Mouse (Mus musculus) granulocyte monocyte progenitor cell, adult 5-6 weeks (primary cell): ENCODE data around the gene Gdf2. TPM values are rescaled to one million over a fixed set of nuclear protein-coding genes. Genes with fewer than 3 reads are reported as not detected.

Experiments
- ATAC-seq: replicated peaks from 2 replicates; pipeline ENCODE4 v1.8.0; 2016; ENCODE audit warnings: mild to moderate bottlenecking, moderate TSS enrichment, inconsistent platforms; ENCODE audit not compliant: poor library complexity, severe bottlenecking
- total RNA-seq, 2 experiments: library from RNA; stranded (forward) in 1 of 2; stranded (reverse) in 1 of 2; fragments of 200-712, 200-1000 nt in 1 of 2; fragments of >200 nt in 1 of 2; fragmentation: Nextera tagmentation in 1 of 2; gene quantifications; 2 replicates each; pipeline ENCODE4 v1.2.3; 2014 to 2017

Gene Gdf2
- not detected in 2 replicates for total RNA-seq (2014; fragmentation: Nextera tagmentation)
- not detected in 2 replicates for total RNA-seq (2017)

DNA sequence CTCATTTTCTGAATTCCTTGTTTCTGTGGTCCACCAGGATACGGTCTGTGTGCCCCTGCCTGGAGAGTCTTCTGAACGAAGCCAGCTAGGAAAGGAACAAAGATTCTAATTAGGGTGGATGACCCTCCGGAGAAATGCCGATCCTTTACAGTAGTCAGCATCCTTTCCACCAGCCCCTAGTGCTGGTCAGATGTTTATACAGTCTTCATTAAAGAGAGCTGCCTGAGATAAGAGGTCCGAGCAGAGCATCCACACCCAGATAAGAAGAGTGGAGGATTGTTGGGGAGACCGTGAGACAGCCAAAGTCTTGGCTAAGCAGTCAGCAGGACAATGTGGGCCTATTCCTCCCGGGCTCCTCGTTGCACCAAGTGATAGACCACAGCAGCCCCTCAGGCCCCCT, at the start of gene Gdf2:
TSS of gene Gdf2 (plus strand) at position 301 of the 400 bp plus-strand sequence.
- no peak for ATAC-seq

DNA sequence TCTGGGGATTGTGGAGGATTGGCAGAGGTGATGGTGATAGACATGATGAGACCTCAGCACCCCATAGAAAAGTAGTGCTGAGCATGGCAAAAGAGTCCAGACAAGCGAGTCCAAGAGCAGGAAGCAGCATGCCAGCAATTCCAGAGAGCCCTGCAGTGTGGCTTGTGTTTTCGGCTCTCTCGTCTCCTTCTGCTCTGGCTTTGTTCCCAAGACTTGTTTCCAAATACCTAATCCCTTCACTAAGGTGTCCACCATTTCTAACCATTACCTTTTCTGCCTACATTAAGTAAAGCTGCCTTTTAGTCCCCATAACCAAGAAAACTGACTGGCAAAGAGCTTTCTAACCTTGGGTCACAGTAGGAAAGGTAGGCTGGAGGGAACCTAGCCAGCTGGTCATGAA, 49.3 kb upstream of the Gdf2 start:
- ATAC-seq: no peak

GRCm38 (mm10) chr14:33895777-33896176, 45.1 kb upstream of the Gdf2 start:
- ATAC-seq: no peak

DNA sequence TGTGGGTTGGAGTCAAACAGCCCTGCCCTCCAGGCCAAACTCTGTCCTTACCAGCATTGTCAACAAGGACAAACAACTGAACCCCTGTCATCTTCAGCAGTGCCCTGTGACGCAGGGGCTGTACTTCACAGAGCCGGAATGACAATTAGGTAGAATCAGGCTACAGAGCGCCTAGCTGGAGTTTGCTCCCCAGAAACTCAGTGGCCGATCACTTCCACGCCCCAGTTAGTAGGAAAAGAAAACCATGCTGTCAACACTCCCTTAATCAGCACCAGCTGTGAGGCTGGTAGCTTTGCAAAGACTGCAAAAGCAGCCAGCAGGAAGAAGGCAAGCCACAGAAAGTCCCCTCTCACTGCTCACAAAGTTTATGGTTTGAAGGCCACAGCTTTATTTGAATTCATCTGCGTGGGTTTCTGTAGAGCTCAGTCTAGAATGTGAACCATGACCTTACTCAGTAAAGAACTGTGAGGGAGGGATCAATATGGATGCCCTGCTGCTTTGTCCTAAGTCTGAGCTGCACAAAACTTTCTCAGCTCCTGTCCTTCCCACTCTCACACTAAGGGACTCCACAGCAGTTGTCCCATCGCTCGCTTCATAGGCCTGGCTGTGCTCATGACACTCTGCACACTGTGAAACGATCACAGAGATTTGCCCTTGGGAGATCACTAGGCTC, 44.1 kb upstream of the Gdf2 start:
- no peak for ATAC-seq

DNA sequence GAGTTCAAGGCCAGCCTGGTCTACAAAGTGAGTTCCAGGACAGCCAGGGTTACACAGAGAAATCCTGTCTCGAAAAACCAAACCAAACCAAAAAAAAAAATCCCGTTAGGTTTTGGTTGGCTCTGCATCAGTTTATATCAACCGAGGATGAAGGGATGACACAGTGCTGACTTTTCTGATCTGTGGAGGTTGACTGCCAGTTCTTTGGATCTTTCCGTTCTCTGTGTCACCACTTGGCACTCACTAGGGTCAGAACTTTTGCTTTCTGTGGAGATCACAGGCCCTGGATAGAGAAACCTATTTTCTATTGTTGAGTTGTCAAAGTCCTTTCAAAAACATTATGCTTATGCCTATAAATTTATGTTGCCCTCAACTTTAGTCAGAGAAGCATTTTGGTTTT, 38.1 kb upstream of the Gdf2 start:
- no peak for ATAC-seq

- no peak for ATAC-seq
These were observed 37.6 kb upstream of the Gdf2 start for GRCm38 (mm10) chr14:33903199-33903598.

DNA sequence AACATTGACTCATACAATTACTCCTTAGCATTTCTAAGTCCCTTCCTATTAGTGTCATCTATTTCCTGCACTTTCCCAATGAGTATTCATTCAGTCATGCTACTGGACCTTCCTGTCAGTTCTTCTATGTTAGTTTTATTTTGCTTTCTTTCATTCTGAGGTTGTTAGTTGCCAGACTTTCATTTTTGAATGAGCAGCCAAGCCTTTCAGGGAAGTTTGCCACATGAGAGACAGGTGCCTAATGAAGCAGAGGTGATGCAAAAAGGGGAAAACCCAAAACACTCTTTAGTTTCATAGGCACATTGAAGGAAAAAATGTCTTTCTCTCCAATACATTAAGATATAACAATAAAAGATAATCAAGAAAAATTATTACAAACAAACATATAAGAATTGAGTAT, 36.0 kb upstream of the Gdf2 start:
- no peak for ATAC-seq

DNA sequence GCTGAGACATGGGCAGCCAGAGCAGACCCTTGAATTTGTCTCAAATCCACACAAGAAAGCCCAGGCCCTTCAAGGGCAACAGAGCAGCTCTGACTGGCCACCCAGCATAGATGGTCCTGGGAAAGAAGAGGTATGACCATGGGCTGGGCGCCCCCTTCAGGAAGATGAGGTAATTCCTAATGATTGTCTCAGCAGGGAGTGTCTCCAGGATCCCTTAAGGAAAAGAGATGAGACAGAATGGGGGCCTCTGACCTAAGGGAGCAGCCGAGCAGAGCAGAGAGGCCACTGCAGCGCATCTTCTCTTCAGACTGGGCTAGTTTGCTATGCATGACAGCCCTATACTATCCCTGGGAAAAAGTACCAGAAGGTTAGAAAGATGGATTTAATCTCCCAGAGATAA, 27.1 kb upstream of the Gdf2 start:
- no peak for ATAC-seq

GRCm38 (mm10) chr14:33914206-33914605, 26.6 kb upstream of the Gdf2 start:
- ATAC-seq: no peak

DNA sequence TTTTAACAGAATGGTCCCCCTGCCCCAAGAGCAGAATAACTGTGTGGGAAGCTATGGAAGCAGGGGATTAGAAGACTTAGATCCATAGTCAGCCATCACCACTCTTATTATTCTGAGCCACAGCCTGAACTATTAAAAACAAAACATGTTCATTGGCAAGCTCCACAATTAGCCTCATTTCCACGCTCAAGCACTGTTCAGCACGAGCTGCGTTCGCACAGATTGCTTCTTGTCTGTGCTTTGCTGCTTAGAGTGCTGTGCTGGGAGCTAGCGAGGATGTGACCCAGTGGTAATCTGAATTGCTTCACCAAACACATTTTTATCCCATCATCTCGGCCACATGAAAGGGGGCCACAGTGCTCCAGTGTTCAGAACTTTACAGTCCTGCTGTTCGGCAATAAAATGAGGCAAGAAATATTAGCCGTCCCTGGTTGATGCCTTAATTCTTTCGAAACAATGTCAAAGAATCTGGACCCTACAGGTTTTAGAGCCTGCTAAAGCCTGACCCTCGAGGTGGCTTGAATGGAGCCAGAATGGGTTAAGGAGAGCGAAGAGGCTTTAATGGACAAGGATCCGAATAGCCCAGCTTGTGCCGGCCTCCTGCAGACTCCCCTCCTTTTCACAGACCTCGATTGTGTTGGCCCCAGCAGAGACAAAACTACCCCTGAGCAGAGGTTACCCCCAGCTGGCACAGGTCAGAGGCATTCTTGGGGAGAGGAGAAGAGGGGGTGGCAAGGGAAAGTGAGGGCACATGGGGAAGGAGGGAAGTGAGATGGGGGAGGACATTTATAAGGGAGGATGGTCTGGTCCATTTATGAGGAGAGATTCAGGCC, 19.9 kb upstream of the Gdf2 start:
- ATAC-seq: no peak

DNA sequence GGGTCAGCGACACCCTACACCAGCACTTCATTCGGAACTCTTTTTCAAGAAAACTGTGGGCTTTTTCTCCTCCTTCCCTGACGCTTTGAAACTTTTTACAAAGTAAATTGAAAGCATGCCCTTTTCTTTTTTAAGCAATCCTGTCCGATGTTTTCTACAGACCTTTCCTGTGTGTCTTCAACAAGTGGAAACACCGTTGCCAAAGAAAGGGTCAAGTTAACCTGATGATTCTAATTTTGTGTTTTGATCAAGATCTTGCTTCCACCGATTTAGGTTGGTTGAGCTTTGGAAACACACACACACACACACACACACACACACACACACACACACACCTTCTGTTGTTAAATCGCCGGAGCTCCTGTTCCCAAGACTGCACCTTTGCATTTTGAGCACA, 18.1 kb upstream of the Gdf2 start:
- ATAC-seq: no peak

GRCm38 (mm10) chr14:33923168-33924070, 17.4 kb upstream of the Gdf2 start, which contains the start of gene Gdf10:
Gene Gdf10, plus strand, starts transcription at chr14:33923587.
- ATAC-seq: no peak; the same call in 1 of the 2 replicates

DNA sequence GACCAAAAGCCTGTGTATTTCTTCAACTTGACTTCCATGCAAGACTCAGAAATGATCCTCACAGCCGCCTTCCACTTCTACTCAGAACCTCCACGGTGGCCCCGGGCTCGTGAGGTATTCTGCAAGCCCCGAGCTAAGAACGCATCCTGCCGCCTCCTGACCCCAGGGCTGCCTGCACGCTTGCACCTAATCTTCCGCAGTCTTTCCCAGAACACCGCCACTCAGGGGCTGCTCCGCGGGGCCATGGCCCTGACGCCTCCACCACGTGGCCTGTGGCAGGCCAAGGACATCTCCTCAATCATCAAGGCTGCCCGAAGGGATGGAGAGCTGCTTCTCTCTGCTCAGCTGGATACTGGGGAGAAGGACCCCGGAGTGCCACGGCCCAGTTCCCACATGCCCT, 9.0 kb upstream of the Gdf2 start:
- no peak for ATAC-seq

- peak; percentile 46 for ATAC-seq
These were observed 7.7 kb upstream of the Gdf2 start for GRCm38 (mm10) chr14:33932935-33933703.

DNA sequence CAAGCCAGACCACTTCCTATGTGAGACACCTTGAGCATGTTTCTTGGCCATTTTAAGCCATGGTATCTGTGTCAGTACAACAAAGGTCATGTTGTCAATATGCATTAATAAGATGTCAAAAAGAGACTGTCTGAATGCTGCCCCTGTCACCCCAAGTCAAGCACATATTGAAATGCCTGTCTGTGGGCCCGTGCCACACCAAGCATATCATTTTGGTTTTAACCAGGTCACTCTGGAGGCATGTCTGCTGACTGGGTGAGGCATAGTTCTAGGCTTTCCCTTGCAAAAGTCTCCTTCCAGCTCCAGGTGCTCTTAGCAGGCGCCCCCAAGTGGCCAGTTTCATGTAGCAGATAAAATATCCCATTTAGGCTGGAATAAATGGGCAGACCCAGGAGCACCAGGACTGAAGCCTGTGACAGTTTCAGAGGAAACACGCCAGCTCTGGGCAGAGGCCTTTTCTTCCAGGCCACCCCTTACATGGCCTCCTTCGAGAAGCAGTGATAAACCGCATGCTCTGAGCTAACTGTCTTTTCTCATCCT, 7.0 kb upstream of the Gdf2 start:
- ATAC-seq: no peak

DNA sequence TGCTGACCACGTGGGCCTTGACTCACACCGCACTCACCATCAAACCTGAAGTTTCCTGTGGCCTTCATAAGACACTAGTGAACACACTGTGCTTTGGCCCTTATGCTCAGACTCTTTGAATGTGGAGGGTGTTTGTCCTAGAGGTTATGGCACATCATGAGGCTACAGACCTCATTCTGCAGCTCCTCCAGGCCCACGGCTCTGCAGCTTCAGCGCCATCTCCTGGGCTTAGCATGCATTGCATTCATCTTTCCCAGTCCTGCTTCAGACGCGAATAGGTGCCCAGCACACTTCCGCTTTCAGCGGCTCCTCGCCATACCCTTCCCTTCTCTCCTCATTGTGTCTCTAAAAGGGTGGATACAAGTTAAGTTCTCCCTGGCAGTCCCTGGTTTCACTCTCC, 1.7 kb upstream of the Gdf2 start:
- ATAC-seq: peak; percentile 90

DNA sequence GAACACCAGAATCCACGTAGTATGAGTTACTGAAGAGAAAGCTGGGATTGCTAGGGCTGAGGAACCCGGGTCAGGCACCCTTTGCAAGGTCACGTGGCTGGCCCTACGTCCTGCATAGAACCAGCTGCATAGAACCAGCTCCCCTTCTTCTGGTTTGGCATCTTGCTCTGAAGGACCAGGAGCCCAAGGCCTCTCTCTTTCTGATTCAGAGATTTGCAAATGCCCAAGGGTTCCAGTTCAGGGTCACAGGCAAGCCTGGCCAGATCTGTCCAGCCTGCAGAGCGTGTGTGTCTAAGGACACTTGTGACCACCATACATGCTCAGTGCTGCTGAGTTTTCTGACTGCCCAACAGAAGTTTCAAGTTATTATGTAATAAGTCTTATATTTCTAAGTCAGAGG, 1.4 kb downstream of the Gdf2 start:
- no peak for ATAC-seq

- ATAC-seq: no peak
These were observed 5.3 kb downstream of the Gdf2 start for GRCm38 (mm10) chr14:33946125-33946524.

GRCm38 (mm10) chr14:33952233-33952981, 11.6 kb downstream of the Gdf2 start:
- no peak for ATAC-seq
